Mouse (Mus musculus): ENCODE data around the gene Mtfp1. TPM values are rescaled to one million over a fixed set of nuclear protein-coding genes. Genes with fewer than 3 reads are reported as not detected.
A peak's percentile ranks its signal among the peaks of the same experiment; 100 is the strongest.

The Mtfp1 gene
- polyA plus RNA-seq, 1 experiment from 2014 or later, result 18.6 TPM

DNA sequence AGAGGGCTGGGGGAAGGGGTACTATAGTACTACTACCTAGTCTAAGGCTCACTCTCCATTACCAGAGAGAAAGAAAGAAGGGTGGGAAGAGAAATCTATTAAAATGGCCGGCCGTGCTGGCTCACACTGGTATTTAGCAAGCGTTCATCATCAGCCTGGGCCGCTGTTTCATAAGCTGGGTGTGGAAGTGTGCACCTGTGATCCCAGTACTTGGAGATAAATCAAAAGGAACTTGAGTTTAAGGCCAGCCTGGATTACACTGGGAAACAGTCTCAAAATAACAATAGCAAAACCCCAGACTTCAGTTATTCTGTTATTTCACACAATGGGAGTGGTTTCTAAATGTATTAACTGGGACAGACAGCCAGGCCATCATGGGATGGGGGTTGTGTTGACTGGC is 32.7 kb downstream of the Mtfp1 start:
- 91% methylated on average over 4 of the region's 4 CpGs for WGBS
- Histone ChIP-seq H3K4me3 (replicated peaks; ENCODE audit: low read depth, low read length) (no peak overlapping the region), H3K9ac (ENCODE audit: low read depth, low read length) (no peak overlapping the region), H3K36me3 (ENCODE audit: insufficient read depth, low read length) (no peaks in the 10 kb centered on the region), H3K4me2 (ENCODE audit: low read length) (no peak overlapping the region), H3K27ac (no peak overlapping the region), H3K27me3 (ENCODE audit: insufficient read depth, low read length) (no peaks in the 10 kb centered on the region), H3K4me1 (replicated peaks; ENCODE audit: insufficient read depth, low read length) (no peaks in the 10 kb centered on the region), H3K9me3 (replicated peaks; ENCODE audit: low read length) (no peaks in the 10 kb centered on the region)
- ATAC-seq (replicated peaks; ENCODE audit: low FRiP score, low read depth) (no peak), DNase-seq (ENCODE audit: low spot score) (no peak)
- no peak for TF ChIP-seq CTCF (IDR thresholded peaks at IDR 0.05; ENCODE audit: low read depth)

DNA sequence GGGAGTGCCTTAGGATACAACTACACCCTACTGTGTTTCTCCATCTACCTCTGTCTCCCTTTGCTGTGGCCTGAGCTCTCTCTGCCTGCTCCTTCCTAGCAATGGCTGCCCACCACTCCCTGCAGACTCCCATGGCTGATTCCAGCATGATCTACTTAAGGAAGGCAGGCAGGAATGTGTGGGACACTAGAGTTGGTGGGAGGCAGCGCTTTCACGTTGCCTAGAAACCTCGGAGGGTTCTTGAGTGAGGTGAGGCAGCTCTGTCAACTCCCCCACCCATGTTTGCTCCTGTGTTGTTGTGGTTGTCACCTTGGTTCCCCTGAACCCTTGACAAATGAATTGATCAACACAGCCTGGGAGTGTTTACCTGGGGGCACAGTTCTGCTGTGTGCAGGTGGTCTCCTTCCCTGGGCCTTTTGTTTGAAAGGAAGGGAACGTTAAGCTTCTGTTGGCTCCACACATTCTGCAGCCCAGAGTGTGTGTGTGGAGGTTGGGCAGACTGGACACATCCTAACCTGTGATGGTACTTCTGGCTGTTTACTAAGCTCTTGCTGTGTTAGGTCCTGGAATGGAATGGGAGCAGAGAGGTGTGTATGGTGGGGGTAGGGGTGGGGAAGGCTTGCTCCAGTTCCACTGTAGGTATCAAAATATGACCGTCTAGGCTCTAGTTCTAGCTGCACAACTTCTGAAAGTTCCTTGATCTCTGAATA is 34.2 kb downstream of the Mtfp1 start:
- no peaks in the 10 kb centered on the region for H3K9me3 ChIP-seq (replicated peaks; ENCODE audit: low read length)
- no peak for ATAC-seq (replicated peaks; ENCODE audit: low FRiP score, low read depth)
- no peaks in the 10 kb centered on the region for H3K4me1 ChIP-seq (replicated peaks; ENCODE audit: insufficient read depth, low read length)
- no peak overlapping the region for H3K9ac ChIP-seq (ENCODE audit: low read depth, low read length)
- H3K4me3 ChIP-seq (replicated peaks; ENCODE audit: low read depth, low read length), result no peak overlapping the region
- no peak overlapping the region for H3K4me2 ChIP-seq (ENCODE audit: low read length)
- no peak for DNase-seq (ENCODE audit: low spot score)
- H3K27me3 ChIP-seq (ENCODE audit: insufficient read depth, low read length), result no peaks in the 10 kb centered on the region
- no peak overlapping the region for H3K27ac ChIP-seq
- no peak for TF ChIP-seq CTCF (IDR thresholded peaks at IDR 0.05; ENCODE audit: low read depth)
- 56% methylated on average over 5 of the region's 5 CpGs for WGBS
- no peaks in the 10 kb centered on the region for H3K36me3 ChIP-seq (ENCODE audit: insufficient read depth, low read length)

DNA sequence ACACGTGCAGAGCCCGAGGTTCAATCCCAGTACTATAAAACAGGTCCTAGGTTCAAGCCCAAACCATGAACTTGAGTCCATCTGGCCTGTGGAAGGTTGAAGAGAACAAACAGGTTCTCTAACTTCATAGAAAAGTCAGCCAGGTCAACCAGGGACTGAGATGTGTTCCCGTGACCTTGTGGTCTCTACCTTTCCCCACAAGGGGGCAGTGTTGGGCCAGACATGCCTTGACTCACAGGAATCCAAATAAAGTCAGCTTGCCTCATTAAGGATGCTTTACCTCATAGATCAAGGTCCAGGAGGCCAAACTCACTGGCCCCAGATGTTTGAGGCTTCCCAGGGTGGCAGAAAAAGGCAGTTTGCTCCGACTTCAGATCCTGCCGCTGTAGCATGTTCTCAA is 41.7 kb downstream of the Mtfp1 start:
- WGBS, result 16% methylated on average over 5 of the region's 5 CpGs

DNA sequence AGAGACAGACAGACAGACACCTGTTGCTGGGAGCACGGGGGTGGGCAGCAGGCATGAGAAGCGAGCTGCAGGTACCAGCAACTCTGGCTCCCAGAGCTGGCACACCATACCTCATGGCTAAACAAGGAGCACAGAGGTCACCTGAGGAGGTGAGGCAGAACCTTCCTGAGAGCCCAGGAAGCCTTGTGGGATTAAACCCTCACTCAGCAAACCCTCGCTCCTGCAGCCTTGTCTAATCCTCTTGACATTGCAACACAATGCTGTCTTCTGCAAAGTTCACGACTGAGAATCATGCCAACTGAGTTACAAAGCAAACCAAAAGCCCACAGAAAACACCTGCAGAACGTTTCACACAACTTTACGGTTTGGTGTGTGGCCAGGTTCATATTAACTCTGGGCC is 46.8 kb downstream of the Mtfp1 start:
- Histone ChIP-seq H3K9ac (ENCODE audit: low read depth, low read length) (no peak overlapping the region), H3K27ac (no peak overlapping the region), H3K27me3 (ENCODE audit: insufficient read depth, low read length) (no peaks in the 10 kb centered on the region), H3K4me2 (ENCODE audit: low read length) (no peak overlapping the region), H3K4me1 (replicated peaks; ENCODE audit: insufficient read depth, low read length) (no peaks in the 10 kb centered on the region), H3K4me3 (replicated peaks; ENCODE audit: low read depth, low read length) (no peak overlapping the region), H3K9me3 (replicated peaks; ENCODE audit: low read length) (no peaks in the 10 kb centered on the region), H3K36me3 (ENCODE audit: insufficient read depth, low read length) (no peaks in the 10 kb centered on the region)
- TF ChIP-seq CTCF (IDR thresholded peaks at IDR 0.05; ENCODE audit: low read depth), result no peak
- no peak for ATAC-seq (replicated peaks; ENCODE audit: low FRiP score, low read depth)
- 84% methylated on average over 6 of the region's 6 CpGs for WGBS
- no peak for DNase-seq (ENCODE audit: low spot score)

More for the DNA sequence above, 41.7 kb downstream of the Mtfp1 start:
- Histone ChIP-seq H3K27me3 (ENCODE audit: insufficient read depth, low read length) (no peaks in the 10 kb centered on the region), H3K4me1 (replicated peaks; ENCODE audit: insufficient read depth, low read length) (no peaks in the 10 kb centered on the region), H3K4me3 (replicated peaks; ENCODE audit: low read depth, low read length) (no peak overlapping the region), H3K9ac (ENCODE audit: low read depth, low read length) (no peak overlapping the region), H3K9me3 (replicated peaks; ENCODE audit: low read length) (no peaks in the 10 kb centered on the region), H3K4me2 (ENCODE audit: low read length) (no peak overlapping the region), H3K36me3 (ENCODE audit: insufficient read depth, low read length) (no peaks in the 10 kb centered on the region), H3K27ac (no peak overlapping the region)
- DNase-seq (ENCODE audit: low spot score) (peak; percentile 73), ATAC-seq (replicated peaks; ENCODE audit: low FRiP score, low read depth) (peak; percentile 66; the same call in 1 of the 2 replicates)
- TF ChIP-seq CTCF (IDR thresholded peaks at IDR 0.05; ENCODE audit: low read depth), result peak; percentile 90

DNA sequence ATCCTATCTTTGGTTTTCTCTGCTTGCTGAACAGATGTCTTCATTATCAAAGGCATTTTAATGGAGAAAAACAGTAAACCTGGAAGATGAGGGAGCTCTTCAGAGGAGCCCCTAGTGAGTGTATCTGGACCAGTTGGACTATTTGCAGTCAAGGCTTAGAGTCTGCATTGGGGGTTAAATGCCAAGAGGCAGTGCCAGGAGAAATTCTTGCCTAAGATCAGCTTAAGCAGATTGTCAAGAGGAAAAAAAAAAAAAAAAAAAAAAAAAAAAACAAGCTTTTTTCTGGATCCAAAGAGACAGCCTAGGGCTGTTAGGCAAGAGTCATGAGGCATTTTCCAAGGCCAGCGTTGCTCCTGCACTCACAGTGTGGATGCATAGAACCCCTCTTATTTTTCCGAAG is 47.5 kb downstream of the Mtfp1 start:
- Histone ChIP-seq H3K36me3 (ENCODE audit: insufficient read depth, low read length) (no peaks in the 10 kb centered on the region), H3K4me2 (ENCODE audit: low read length) (no peak overlapping the region), H3K27me3 (ENCODE audit: insufficient read depth, low read length) (no peaks in the 10 kb centered on the region), H3K4me3 (replicated peaks; ENCODE audit: low read depth, low read length) (no peak overlapping the region), H3K9me3 (replicated peaks; ENCODE audit: low read length) (no peaks in the 10 kb centered on the region), H3K27ac (no peak overlapping the region), H3K4me1 (replicated peaks; ENCODE audit: insufficient read depth, low read length) (no peaks in the 10 kb centered on the region), H3K9ac (ENCODE audit: low read depth, low read length) (no peak overlapping the region)
- no peak for TF ChIP-seq CTCF (IDR thresholded peaks at IDR 0.05; ENCODE audit: low read depth)
- WGBS, result 100% methylated on average over 2 of the region's 2 CpGs
- ATAC-seq (replicated peaks; ENCODE audit: low FRiP score, low read depth) (no peak), DNase-seq (ENCODE audit: low spot score) (no peak)

DNA sequence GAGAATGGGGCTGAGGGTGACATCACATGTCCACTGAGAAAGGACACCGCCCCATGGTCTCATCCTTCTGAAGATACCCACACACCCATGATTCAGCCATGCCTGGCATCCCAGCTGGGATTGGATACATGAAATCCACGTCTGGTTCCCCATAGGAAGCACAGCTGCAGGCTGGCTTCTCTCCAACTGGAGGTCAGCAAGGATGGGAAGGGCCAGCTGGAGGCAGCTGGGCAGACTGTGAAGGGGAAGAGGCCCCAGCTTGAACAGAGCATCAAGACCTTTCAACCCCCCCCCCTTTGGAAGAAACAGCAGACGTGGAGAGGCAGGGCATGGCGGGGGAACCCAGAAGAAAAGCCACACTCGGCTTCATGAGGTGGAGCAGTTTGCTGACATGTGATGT is 48.7 kb downstream of the Mtfp1 start:
- TF ChIP-seq CTCF (IDR thresholded peaks at IDR 0.05; ENCODE audit: low read depth), result no peak
- WGBS, result 52% methylated on average over 5 of the region's 5 CpGs
- no peak overlapping the region for H3K4me3 ChIP-seq (replicated peaks; ENCODE audit: low read depth, low read length)
- H3K9me3 ChIP-seq (replicated peaks; ENCODE audit: low read length), result no peaks in the 10 kb centered on the region
- no peak overlapping the region for H3K9ac ChIP-seq (ENCODE audit: low read depth, low read length)
- no peak overlapping the region for H3K27ac ChIP-seq
- DNase-seq (ENCODE audit: low spot score) (no peak), ATAC-seq (replicated peaks; ENCODE audit: low FRiP score, low read depth) (no peak)
- no peaks in the 10 kb centered on the region for H3K4me1 ChIP-seq (replicated peaks; ENCODE audit: insufficient read depth, low read length)
- H3K27me3 ChIP-seq (ENCODE audit: insufficient read depth, low read length), result no peaks in the 10 kb centered on the region
- H3K36me3 ChIP-seq (ENCODE audit: insufficient read depth, low read length), result no peaks in the 10 kb centered on the region
- no peak overlapping the region for H3K4me2 ChIP-seq (ENCODE audit: low read length)

DNA sequence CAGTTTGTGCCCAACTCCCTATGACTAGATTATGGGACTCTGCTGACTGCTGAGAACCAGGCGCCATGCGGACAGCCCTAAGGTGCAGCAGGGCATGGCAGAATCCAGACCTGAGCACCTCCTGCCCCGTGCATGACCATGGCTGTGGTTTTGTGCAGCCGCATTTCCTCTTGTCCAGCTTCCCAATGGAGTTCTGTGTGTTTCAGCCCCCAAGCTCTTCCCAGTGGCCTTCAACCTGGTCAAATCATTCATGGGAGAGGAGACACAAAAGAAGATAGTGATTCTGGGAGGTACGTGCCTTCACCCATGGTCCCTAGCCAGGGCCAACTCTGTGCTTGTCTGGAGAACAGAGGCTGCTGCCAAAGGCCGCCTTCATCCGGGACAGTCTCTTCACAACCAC is 52.2 kb downstream of the Mtfp1 start:
- H3K9ac ChIP-seq (ENCODE audit: low read depth, low read length), result no peak overlapping the region
- H3K4me1 ChIP-seq (replicated peaks; ENCODE audit: insufficient read depth, low read length), result no peaks in the 10 kb centered on the region
- no peak for ATAC-seq (replicated peaks; ENCODE audit: low FRiP score, low read depth)
- H3K36me3 ChIP-seq (ENCODE audit: insufficient read depth, low read length), result no peaks in the 10 kb centered on the region
- no peak for DNase-seq (ENCODE audit: low spot score)
- H3K27ac ChIP-seq, result no peak overlapping the region
- WGBS, result 92% methylated on average over 7 of the region's 7 CpGs
- H3K4me3 ChIP-seq (replicated peaks; ENCODE audit: low read depth, low read length), result no peak overlapping the region
- no peaks in the 10 kb centered on the region for H3K9me3 ChIP-seq (replicated peaks; ENCODE audit: low read length)
- no peaks in the 10 kb centered on the region for H3K27me3 ChIP-seq (ENCODE audit: insufficient read depth, low read length)
- no peak overlapping the region for H3K4me2 ChIP-seq (ENCODE audit: low read length)
- TF ChIP-seq CTCF (IDR thresholded peaks at IDR 0.05; ENCODE audit: low read depth), result no peak

Small RNA genes lying within 50 kb of the gene (microRNA-seq; reads per million reads assigned to microRNA genes)
- gene Mir3060, result 1.0 reads per million

Other genes starting within 250 kb of the Mtfp1 start
- gene Osbp2, start 231.5 kb downstream of the Mtfp1 start, polyA plus RNA-seq (2015; fragmentation: Nextera tagmentation; extraction: Ambion mirVana), result 1.3 and 1.9 TPM in 2 replicates
- 0.42 and 0.45 TPM in 2 replicates for gene 4921536K21Rik, start 200.3 kb downstream of the Mtfp1 start, polyA plus RNA-seq (2015; fragmentation: Nextera tagmentation; extraction: Ambion mirVana)
- 10.1 and 10.7 TPM in 2 replicates for gene Dusp18, start 200.2 kb downstream of the Mtfp1 start, polyA plus RNA-seq (2015; fragmentation: Nextera tagmentation; extraction: Ambion mirVana)
- 6.6 and 6.9 TPM in 2 replicates for gene Slc35e4, start 180.8 kb downstream of the Mtfp1 start, polyA plus RNA-seq (2015; fragmentation: Nextera tagmentation; extraction: Ambion mirVana)
- 233 and 274 TPM in 2 replicates for gene Tcn2, start 163.3 kb downstream of the Mtfp1 start, polyA plus RNA-seq (2015; fragmentation: Nextera tagmentation; extraction: Ambion mirVana)
- gene Pes1, start 131.5 kb downstream of the Mtfp1 start, polyA plus RNA-seq (2015; fragmentation: Nextera tagmentation; extraction: Ambion mirVana), result 55.0 and 61.7 TPM in 2 replicates
- gene 4930556J24Rik, start 118.7 kb downstream of the Mtfp1 start, polyA plus RNA-seq (2015; fragmentation: Nextera tagmentation; extraction: Ambion mirVana), result 0.61 and 1.2 TPM in 2 replicates
- 26.2 and 30.3 TPM in 2 replicates for gene Gal3st1, start 111.8 kb downstream of the Mtfp1 start, polyA plus RNA-seq (2015; fragmentation: Nextera tagmentation; extraction: Ambion mirVana)
- gene Sec14l4, start 64.0 kb downstream of the Mtfp1 start, polyA plus RNA-seq (2015; fragmentation: Nextera tagmentation; extraction: Ambion mirVana), result not detected in 2 replicates
- gene Sec14l3, start 30.6 kb downstream of the Mtfp1 start, polyA plus RNA-seq (2015; fragmentation: Nextera tagmentation; extraction: Ambion mirVana), result not detected in 2 replicates
- gene Sec14l2, start 28.0 kb upstream of the Mtfp1 start, polyA plus RNA-seq (2015; fragmentation: Nextera tagmentation; extraction: Ambion mirVana), result 1.3 and 1.4 TPM in 2 replicates
- 29.8 and 30.9 TPM in 2 replicates for gene Rnf215, start 39.8 kb upstream of the Mtfp1 start, polyA plus RNA-seq (2015; fragmentation: Nextera tagmentation; extraction: Ambion mirVana)
- 5.9 and 6.0 TPM in 2 replicates for gene Ccdc157, start 64.8 kb upstream of the Mtfp1 start, polyA plus RNA-seq (2015; fragmentation: Nextera tagmentation; extraction: Ambion mirVana)
- gene Sf3a1, start 64.9 kb upstream of the Mtfp1 start, polyA plus RNA-seq (2015; fragmentation: Nextera tagmentation; extraction: Ambion mirVana), result 31.2 and 31.3 TPM in 2 replicates
- gene Tbc1d10a, start 91.3 kb upstream of the Mtfp1 start, polyA plus RNA-seq (2015; fragmentation: Nextera tagmentation; extraction: Ambion mirVana), result 40.6 and 41.1 TPM in 2 replicates
- gene Castor1, start 122.8 kb upstream of the Mtfp1 start, polyA plus RNA-seq (2015; fragmentation: Nextera tagmentation; extraction: Ambion mirVana), result 6.5 and 6.7 TPM in 2 replicates
- 0.09 and 0.11 TPM in 2 replicates for gene Osm, start 141.0 kb upstream of the Mtfp1 start, polyA plus RNA-seq (2015; fragmentation: Nextera tagmentation; extraction: Ambion mirVana)
- gene Lif, start 162.1 kb upstream of the Mtfp1 start, polyA plus RNA-seq (2015; fragmentation: Nextera tagmentation; extraction: Ambion mirVana), result 0.11 and 0.24 TPM in 2 replicates